Mouse (Mus musculus) embryonic facial prominence, embryonic 11.5 days (tissue): Measurements from ENCODE around the gene Tubb4b. TPM values are rescaled to one million over a fixed set of nuclear protein-coding genes. Genes with fewer than 3 reads are reported as not detected.
A peak's percentile ranks its signal among the peaks of the same experiment; 100 is the strongest.

Source experiments
- ATAC-seq: fragments of 200-750 bp; cut with Nextera tagmentation; replicated peaks from 2 replicates; pipeline ENCODE4 v1.8.0; 2017; ENCODE audit warnings: low read depth; ENCODE audit not compliant: insufficient number of reproducible peaks, low FRiP score, low TSS enrichment
- DNase-seq: peaks from one replicate; pipeline ENCODE4 v3.0.0-alpha.2; 2015; ENCODE audit warnings: low spot score
- H3K27ac ChIP-seq: fragments of 300-500 bp; sonication (generic); replicated peaks from 2 replicates; pipeline ENCODE4 v1.5.1; 2014; ENCODE audit warnings: mild to moderate bottlenecking, low read depth, low read length, control low read depth
- H3K27me3 ChIP-seq: fragments of 300-500 bp; sonication (generic); 2 replicates; pipeline ENCODE4 v1.6.1; 2014; ENCODE audit warnings: mild to moderate bottlenecking, low read length, moderate library complexity, mixed read lengths; ENCODE audit not compliant: control insufficient read depth, insufficient read depth
- H3K36me3 ChIP-seq: fragments of 300-500 bp; sonication (generic); replicated peaks from 2 replicates; pipeline ENCODE4 v1.6.1; 2014; ENCODE audit warnings: low read depth, mild to moderate bottlenecking, low read length, moderate library complexity, mixed read lengths; ENCODE audit not compliant: control insufficient read depth, insufficient read depth
- H3K4me1 ChIP-seq: fragments of 300-500 bp; sonication (generic); 2 replicates; pipeline ENCODE4 v1.6.1; 2014; ENCODE audit warnings: low read length, mixed read lengths; ENCODE audit not compliant: control insufficient read depth, insufficient read depth
- H3K4me2 ChIP-seq: fragments of 300-500 bp; sonication (generic); 2 replicates; pipeline ENCODE4 v1.6.1; 2014; ENCODE audit warnings: low read depth, mild to moderate bottlenecking, control low read depth, low read length, moderate library complexity
- H3K4me3 ChIP-seq: fragments of 300-500 bp; sonication (generic); 2 replicates; pipeline ENCODE4 v1.5.1; 2014; ENCODE audit warnings: low read depth, low read length, control low read depth
- H3K9ac ChIP-seq: fragments of 300-500 bp; sonication (generic); replicated peaks from 2 replicates; pipeline ENCODE4 v1.6.1; 2014; ENCODE audit warnings: mild to moderate bottlenecking, control low read depth, low read length
- H3K9me3 ChIP-seq: fragments of 300-500 bp; sonication (generic); replicated peaks from 2 replicates; pipeline ENCODE4 v1.6.1; 2016; ENCODE audit warnings: mild to moderate bottlenecking, low read length, inconsistent platforms, mixed read lengths; ENCODE audit not compliant: control insufficient read depth
- WGBS: fragments of 180-500 bp; shearing (Covaris S2); extraction: QIAGEN DNeasy Blood & Tissue Kit; methylation state at CpG from one replicate; pipeline ENCODE4 v1.1.7; 2014; 5-methylcytosine and 5-hydroxymethylcytosine counted together
- polyA plus RNA-seq: library from polyadenylated mRNA; unstranded; fragments of >200 nt; fragmentation: Nextera tagmentation; extraction: Ambion mirVana; gene quantifications from 2 replicates; pipeline ENCODE4 v1.2.1, GENCODE M21; 2014

Tubb4b gene
- polyA plus RNA-seq, 1 experiment from 2014 or later: 456 TPM

DNA sequence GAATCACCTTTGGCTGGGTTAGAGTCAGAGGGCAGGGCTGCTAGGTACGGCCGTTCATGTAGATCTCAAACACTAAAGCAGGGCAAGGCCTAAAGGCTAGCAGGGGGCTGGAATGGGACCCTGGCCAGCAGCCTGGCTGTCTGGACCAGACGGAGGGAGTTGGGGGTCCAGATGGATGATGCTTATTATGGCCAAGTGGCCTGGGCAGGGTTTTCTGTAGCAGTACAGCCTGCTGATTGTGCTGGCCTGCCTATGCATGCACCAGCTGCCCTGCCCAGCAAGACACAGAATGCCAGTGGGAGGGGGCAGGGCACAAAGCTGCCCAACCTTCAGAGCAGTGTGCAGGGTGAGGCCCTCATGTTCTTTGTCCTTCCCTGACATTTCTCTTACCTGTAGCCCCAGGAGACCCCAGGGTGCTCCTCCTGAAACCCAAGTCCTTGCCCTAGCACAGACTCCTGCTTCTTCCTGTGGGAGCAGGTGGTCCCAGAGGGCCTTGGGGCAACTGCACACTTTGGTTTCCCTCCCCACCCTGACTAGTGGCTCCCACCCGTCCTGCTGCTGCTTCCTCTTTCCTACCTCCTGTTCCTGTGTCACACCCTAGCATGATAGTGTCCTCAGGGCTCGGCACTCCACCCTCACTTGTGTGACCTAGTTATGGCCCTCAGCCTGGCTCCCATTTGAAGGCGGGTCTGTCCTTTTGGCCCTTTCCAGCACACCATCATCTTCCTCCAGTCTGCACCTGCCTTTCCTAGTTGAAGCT, 41.6 kb upstream of the Tubb4b start:
- Histone ChIP-seq H3K4me3 (no peak overlapping the region), H3K4me2 (no peak overlapping the region), H3K36me3 (no peaks in the 10 kb centered on the region; the same call in 1 of the 2 replicates), H3K27ac (no peak overlapping the region), H3K27me3 (peaks cover 12% of the 10 kb centered on the region), H3K9me3 (no peaks in the 10 kb centered on the region), H3K9ac (no peak overlapping the region), H3K4me1 (peaks cover 9% of the 10 kb centered on the region)
- DNase-seq (no peak), ATAC-seq (no peak)
- WGBS: 64% methylated on average over 6 of the region's 6 CpGs

DNA sequence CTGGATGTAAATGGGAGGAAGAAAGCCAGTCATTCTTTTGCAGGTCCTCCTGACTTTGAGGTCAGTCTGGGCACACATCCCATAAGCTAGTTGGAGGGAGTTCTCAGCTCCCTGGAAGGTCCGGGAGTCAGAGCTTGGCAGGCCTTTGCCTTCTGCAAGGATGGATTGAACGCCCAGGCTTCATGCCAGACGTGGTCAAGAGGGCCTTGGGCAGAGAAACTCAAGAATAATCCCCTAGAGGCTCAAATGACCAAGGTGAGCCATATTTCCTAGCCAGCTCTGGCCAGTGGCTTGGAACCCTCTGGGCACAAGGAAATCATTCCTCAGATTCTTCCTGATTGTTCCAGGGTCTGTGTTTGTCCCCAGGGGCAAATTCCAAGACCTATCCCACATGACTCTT, 40.3 kb upstream of the Tubb4b start:
- Histone ChIP-seq H3K36me3 (no peaks in the 10 kb centered on the region), H3K27me3 (peaks cover 12% of the 10 kb centered on the region), H3K27ac (no peak overlapping the region), H3K9me3 (no peaks in the 10 kb centered on the region), H3K4me1 (peaks cover 9% of the 10 kb centered on the region), H3K9ac (no peak overlapping the region), H3K4me2 (peak overlapping the region; percentile 7; the same call in 1 of the 2 replicates), H3K4me3 (no peak overlapping the region)
- DNase-seq (no peak), ATAC-seq (no peak)
- 72% methylated on average over 3 of the region's 3 CpGs for WGBS

DNA sequence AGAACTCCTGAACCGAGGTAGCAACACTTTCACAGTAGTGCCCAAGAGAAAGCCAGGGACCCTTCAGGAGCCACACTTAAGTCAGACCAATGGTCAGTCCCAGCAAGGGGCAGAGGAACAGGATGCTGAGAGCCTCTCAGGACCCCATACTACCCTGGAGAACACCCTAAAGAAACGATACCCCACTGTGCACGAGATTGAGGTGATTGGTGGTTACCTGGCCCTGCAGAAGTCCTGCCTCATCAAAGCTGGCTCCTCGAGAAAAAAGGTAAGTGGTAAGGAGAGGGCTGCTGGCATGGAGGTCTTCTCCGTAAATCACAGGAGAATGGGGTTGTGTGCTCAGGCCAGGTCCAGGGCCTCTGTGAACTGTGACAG, 39.8 kb upstream of the Tubb4b start:
- Histone ChIP-seq H3K4me2 (peak overlapping the region; percentile 7; the same call in 1 of the 2 replicates), H3K27me3 (peaks cover 12% of the 10 kb centered on the region), H3K27ac (no peak overlapping the region), H3K36me3 (no peaks in the 10 kb centered on the region), H3K4me1 (peaks cover 9% of the 10 kb centered on the region), H3K9me3 (no peaks in the 10 kb centered on the region), H3K4me3 (no peak overlapping the region), H3K9ac (no peak overlapping the region)
- ATAC-seq (no peak), DNase-seq (no peak)
- 80% methylated on average over 5 of the region's 5 CpGs for WGBS

DNA sequence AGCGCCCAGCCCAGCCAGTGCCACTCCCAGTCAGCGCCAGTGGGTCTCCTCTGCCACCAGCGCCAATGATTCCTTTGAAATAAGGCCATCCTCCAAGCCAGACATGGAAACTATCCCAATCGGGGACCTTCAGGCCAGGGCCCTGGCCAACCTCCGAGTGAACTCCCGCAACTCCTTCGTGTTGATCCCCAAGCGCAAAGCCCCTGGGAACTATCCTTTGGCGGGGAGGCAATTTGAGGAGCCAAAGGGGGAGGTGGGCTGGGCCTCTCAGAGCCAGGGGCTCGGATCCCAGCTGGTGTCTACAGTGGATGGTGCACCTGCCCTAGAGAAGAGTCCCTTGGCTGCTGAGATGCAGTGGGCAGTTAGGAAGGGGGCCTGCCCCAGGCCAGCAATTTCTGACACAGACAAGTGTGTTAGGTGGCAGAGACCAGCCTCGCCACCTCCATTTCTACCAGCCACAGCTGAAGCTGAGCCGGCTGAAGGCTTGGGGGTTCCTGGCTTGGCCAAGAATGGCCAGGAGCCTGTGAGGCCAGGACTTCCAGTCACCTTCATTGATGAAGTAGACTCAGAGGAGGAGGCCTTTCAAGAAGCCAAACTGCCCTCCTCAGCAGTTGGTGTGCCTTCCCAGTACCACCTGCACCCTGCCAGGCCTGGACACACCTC, 39.3 kb upstream of the Tubb4b start:
- no peak for DNase-seq
- Histone ChIP-seq H3K9ac (peak overlapping the region; percentile 7; the same call in 1 of the 2 replicates), H3K36me3 (no peaks in the 10 kb centered on the region), H3K4me2 (peak overlapping the region; percentile 93), H3K4me1 (peaks cover 9% of the 10 kb centered on the region), H3K27me3 (peaks cover 12% of the 10 kb centered on the region), H3K9me3 (no peaks in the 10 kb centered on the region), H3K27ac (no peak overlapping the region), H3K4me3 (peak overlapping the region; percentile 66)
- no peak for ATAC-seq
- WGBS: 19% methylated on average over 12 of the region's 12 CpGs

DNA sequence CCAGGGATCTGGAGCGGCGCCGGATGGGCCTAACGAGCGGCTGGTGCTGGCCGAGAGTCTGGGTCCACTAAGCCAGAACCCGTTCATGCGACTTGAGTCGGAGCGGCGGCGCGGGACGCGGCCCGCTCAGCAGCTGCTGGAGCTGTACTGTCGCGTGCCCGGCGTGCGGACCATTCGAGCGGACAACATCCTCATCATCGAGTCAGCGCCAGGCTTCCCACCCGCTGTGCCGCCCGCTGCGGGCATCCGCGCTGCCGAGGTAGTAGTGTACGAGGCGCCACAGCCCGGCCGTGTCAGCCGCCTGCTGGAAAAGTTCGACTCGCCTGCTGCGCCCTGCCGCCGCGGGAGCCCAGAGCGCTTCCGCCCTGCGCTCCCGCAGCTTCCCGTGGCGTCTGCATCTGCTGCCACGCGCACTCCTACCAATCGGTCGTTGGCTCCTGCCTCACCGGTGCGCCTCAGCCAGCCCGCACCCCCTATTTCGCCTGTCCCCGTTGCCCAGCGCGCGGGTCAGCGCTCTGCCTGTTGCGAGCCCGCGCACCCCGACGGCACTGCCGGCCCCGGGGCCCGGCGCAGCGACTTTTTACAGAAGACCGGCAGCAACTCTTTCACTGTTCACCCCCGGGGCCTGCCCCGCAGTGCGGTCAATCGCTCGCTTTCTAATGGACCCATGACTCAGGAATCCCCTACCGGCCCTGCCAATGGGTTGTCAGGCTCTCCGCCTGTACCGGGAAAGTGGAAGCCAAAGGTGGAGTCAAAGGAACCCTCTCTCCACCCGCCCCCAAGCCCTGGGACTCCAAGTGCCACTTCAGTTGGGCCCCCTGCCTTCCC, 38.5 kb upstream of the Tubb4b start:
- peak overlapping the region; percentile 66 for H3K4me3 ChIP-seq
- ATAC-seq (peak; percentile 3; the same call in 1 of the 2 replicates), DNase-seq (peak; percentile 35)
- H3K36me3 ChIP-seq: no peaks in the 10 kb centered on the region
- peaks cover 12% of the 10 kb centered on the region for H3K27me3 ChIP-seq
- peak overlapping the region; percentile 93 for H3K4me2 ChIP-seq
- H3K9me3 ChIP-seq: no peaks in the 10 kb centered on the region
- peaks cover 9% of the 10 kb centered on the region for H3K4me1 ChIP-seq
- H3K9ac ChIP-seq: peak overlapping the region; percentile 66
- under 1% methylated on average over 76 of the region's 82 CpGs for WGBS
- H3K27ac ChIP-seq: no peak overlapping the region

DNA sequence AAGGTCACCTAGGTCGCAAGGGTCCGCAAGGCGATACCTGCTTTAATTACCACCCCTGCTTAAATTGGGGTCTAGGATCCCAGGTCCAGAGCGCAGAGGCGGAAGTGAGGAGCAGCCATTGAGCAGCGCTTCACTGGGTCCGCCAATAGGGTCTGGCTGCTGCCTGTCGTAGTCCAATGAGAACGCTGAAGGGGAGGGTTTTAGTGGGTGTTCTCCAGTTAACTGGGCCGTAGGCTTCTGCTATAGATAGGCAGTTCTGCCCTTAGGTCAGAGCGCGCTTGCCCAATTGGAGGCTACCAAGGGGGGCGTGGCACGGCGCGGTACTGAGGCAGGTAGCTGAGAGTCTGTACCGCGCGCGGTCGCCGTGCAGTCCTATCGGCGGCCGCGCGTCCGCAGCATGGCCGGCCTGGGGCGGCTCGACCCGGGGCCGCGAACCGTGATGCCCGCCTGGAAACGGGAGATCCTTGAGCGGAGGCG, 37.8 kb upstream of the Tubb4b start, which contains the start of gene Tprn:
Gene Tprn (plus strand): TSS at position 328 of the 477 bp plus-strand sequence.
- H3K4me3 ChIP-seq: peak within 1 kb of the TSS; percentile 66
- ATAC-seq (peak; percentile 99), DNase-seq (peak; percentile 97)
- peaks cover 12% of the 10 kb centered on the region for H3K27me3 ChIP-seq
- no peaks in the 10 kb centered on the region for H3K36me3 ChIP-seq
- H3K4me1 ChIP-seq: peaks cover 9% of the 10 kb centered on the region
- 0% methylated on average over 39 of the region's 39 CpGs for WGBS
- H3K27ac ChIP-seq: no peak within 1 kb of the TSS
- H3K9me3 ChIP-seq: no peaks in the 10 kb centered on the region
- peak within 1 kb of the TSS; percentile 66 for H3K9ac ChIP-seq
- H3K4me2 ChIP-seq: peak within 1 kb of the TSS; percentile 93

DNA sequence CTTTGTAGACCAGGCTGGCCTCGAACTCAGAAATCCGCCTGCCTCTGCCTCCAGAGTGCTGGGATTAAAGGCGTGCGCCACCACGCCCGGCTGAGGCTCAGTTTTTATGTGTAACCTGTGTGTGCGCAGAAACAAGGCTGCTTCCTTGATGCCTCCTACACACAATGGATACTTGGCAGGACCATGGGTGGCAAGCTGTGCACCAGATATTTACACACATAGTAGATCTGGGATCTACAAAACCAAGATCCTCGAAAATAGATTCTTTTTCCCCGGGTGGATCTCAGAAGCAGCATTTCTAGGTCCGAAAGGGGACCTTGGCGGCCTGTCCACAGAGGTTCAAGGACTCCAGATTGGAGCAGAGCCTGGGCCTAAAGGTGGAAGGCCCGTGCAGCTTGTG, 37.4 kb upstream of the Tubb4b start:
- Histone ChIP-seq H3K27ac (no peak overlapping the region), H3K27me3 (peaks cover 12% of the 10 kb centered on the region), H3K4me1 (peaks cover 9% of the 10 kb centered on the region), H3K4me3 (peak overlapping the region; percentile 66), H3K9ac (peak overlapping the region; percentile 29), H3K4me2 (peak overlapping the region; percentile 93), H3K36me3 (no peaks in the 10 kb centered on the region), H3K9me3 (no peaks in the 10 kb centered on the region)
- DNase-seq (no peak), ATAC-seq (no peak)
- 48% methylated on average over 12 of the region's 12 CpGs for WGBS
